Mouse (Mus musculus): ENCODE measurements around the gene Pnma1.

Pnma1 gene

DNA sequence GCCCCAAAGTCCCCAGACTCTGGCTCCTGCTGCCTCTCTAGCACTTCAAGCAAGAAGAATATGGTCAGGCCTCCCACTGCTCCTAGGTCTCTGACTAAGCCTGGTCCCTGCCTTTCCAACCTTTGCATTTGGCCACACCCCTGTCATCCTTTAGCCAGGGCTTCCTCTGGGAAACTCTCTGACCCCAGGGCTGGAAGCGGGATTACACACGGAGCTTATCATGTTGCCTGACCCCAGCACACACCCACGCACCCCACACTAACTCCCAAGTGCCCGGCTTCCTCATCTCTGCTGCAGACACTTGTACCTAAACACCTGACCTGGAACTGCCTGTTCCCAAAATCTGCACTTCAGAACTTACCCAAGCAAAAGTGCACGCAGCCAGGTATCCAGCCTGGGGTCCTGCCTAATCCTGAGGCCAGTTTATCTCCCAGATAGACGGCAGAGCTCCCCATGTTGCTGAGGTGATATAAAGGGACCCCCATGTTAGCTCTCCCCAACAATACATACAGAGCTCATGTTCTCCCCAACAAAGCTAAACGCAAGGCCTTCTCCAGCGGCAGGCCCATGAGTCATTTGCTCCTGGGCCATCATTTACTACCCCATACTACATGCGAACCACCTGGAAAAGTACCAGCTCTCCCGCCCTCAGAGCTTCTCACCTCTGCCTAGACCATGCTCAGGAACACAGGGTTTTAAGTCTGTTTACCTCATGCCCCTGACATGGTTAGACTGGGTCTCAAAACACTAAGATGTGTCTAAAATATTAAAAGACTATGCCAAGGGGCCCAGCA, 30.6 kb upstream of the Pnma1 start:
- no peak for DNase-seq (ENCODE audit: low read depth)

DNA sequence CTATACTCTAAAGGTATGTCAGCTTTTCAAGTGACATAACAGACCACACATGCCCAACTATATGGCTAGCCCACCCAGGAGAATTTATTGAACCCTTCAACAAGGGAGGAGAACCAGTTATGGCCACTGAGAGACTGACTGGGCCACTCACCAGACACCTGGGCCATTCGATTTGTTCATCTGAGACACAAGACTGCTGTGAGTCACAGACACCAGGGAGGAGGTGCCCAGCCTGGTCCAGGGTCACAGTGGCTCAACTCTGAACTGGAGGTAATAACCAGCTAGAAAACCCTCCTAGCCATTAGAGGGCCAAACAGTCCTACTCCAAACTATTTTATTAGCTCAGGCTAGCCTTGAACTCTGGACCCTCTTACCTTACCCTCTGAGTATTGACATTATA, 29.8 kb upstream of the Pnma1 start:
- DNase-seq (ENCODE audit: low read depth) = no peak

DNA sequence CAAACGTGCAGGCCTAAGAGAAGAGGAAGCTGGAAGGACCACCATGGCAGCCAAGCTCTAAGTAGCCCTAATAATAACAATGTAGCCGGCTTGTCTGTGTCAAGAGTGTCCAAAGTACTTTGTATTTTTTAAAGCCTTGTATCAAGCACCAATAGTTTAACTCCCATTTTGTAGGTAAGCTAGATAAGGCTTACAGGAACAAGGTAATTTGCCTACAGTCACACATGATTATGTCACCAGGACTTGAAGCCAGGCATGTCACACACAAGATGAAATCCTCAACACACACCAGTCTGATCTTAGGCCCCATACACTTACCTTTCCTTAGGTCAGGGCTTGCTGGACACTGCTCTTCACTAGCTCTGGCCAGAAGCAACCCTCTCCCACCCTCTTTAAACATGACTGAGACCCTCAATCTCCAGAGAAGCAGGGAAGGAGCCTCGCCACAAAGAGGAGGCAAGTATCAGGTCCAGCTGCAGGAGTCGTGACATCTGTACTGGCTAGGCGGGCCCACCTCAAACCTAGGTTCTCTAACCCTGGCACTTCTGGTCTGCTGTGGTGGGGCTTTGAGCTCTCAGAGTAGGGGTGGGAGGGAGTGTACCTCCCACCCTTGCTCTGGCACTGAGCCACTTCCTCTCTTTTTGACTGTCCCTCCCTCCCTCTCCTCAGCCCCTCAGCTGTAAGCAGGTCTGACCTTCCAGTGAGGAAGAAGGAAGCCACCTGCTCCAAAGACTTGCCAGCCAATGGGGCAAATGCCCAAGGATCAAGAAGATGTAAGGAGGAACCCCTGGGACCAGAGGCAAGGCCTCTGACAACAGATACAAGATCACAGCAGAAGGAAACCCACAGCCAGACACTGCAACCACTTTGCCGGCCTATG, 28.8 kb upstream of the Pnma1 start:
- DNase-seq (ENCODE audit: low read depth) = no peak

DNA sequence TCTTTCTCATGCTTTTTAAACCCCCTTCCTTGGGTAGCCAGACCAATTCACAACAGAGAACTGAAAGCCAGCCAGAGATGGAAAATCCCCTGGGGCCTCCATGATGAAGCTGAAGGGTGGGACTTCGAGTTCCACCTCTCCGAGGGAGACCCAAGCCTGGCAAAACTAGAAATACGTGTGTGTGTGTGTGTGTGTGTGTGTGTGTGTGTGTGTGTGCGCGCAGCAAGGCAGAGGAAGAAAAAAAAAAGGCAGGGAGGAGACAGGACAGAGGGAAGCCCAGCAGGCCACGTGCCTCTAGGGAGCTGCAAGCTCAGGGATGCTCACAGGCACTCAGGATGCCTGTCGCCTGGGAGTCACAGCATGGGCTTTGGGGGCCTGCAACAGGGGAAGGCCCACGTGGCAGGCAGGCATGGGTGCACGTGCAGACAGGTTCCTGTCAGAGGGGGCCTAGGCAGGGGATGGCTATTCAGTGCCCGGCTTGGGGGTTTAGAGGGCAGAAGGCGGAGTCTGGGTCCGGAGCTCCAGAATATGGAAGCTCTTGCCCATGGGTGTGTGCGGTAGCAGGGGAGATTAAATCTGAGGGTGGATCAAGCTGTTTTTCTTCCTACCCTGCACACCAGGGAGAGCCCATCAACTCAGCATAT, 28.0 kb upstream of the Pnma1 start:
- DNase-seq (ENCODE audit: low read depth) = peak; percentile 75

DNA sequence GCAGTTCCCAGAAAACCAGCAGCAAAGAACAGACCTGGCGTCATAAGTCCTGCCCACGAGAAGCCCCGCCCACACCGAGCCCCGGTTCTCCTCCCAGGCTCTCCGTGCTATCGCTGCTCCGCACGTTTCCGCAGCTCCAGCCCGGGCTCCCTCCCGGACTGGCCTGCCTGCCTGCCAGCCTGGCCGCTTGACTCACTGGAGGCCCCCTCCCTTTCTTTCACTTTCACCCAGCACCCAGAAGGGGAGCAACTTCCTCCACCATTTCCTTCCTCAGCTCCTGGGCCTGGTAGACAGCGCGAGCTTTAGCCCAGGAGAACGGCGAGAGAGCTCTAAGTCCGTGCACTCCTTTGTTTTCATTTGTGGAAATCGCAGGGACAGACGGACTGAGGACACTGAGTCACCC, 27.4 kb upstream of the Pnma1 start:
- peak; percentile 93 for DNase-seq (ENCODE audit: low read depth)

DNA sequence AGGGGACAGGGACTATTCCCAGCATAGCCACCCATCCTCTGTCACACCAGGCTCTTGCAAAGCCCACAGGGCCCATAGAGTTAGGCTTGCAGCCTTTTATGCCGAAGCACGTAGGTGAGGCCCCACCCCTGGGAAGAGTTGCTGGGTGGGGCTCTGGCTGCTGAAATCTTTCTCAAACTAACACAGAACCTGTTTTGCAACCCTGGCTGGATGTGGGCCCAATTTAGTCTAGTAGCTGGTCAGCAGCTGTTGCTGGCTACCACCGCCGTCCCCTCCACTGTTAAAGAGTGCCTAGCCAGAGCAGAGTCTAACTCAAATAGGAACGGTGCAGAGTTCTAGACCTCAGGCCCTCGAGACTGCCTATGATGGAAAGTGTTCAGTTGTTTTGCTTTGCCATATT, 26.6 kb upstream of the Pnma1 start:
- peak; percentile 87 for DNase-seq (ENCODE audit: low read depth)

DNA sequence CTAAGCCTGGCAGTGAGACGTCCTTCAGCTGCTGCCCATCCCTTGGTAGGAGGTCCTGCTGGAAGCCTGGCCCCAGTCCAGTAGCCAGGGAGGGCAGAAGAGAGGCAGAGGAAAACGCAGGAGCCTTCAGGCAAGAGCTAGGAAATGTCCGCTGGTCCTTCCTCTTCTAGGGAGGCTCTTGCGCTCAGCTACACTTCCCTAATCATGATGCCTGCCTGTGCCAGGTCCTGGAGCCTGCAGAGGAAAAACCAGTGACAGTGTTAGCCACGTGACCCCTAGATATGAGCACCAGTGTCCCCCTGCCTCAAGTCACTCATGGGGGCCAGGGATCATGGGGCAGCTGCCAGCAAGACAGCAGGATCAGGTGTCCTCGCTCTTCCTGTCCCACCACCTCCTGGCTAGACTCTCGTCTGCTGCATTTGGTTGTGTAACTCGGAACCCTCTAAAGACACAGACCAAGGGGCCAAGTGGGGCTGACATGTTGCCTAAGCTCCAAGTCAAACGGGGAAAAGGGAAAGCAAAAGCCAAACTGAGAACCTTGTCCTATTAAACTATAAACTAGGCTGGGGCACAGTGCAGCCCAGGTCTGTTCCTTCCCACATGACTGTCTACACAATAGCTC, 26.0 kb upstream of the Pnma1 start:
- DNase-seq (ENCODE audit: low read depth) = no peak

DNA sequence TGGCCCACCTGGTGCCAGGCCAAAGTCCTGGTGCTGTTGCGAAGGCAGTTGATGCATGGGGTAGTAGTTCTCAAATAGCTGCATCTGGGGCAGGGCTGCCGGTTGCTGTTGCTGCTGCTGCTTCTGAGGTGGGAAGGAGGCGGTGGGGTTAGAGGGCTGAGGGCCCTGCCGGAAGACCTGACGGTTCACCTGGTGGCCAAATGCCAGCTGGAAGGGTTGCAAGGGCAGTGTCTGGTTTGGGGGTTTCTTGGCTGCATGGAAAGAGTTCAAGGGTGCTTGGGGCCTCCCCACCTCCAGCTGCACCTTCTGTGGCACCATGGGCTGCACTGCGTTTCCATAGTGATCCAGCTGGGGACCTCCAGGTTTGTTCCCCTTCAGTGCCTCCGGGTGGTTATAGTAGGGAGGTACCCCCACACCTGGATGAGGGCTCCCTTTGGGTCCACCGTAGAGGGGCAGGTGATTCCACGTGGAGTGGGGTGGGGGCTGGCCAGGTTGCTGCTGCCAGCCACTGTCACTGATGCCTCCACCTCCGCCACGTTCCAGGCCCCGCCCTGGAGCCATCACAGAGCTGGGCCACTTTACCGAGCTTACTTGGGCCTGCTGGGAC, 25.1 kb upstream of the Pnma1 start:
- DNase-seq (ENCODE audit: low read depth) = no peak

DNA sequence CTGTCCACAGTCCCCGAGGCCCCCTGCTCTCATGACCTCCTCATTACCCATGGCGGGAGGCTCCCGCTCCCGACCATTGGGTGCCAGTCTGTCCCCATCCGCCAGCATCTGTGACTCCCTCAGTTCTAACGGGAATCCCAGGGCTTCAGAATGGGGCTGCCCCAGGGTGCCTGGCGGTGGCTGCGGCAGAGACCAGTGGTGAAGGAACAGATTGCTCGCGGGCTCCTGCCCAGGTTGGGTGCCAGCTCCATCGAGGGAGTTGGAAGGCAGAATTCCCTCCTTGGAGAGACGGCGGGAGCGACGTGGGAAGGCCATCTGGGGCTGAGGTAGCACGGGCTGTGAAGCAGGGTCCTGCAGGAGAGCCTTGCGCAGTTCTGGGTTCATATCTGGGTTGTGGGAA, 24.6 kb upstream of the Pnma1 start:
- no peak for DNase-seq (ENCODE audit: low read depth)

DNA sequence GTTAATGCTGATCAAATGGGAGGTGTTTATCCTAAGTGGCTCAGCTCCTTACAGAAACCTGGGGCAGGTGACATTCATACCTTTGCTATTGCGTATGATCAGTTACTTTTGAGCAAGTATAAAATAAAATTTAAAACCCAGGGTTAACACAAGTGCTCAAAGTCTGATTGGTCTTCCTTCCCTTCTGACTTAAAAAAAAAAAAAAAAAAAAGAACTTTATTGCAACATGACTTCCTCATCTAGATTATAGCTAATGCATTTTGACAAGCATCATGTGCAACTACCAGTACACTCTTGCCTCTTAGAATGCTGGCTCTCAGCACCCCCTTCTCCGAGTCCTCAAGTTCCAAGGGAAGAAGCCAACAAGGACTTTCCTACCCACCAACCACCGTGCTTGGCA, 23.9 kb upstream of the Pnma1 start:
- DNase-seq (ENCODE audit: low read depth) = no peak

DNA sequence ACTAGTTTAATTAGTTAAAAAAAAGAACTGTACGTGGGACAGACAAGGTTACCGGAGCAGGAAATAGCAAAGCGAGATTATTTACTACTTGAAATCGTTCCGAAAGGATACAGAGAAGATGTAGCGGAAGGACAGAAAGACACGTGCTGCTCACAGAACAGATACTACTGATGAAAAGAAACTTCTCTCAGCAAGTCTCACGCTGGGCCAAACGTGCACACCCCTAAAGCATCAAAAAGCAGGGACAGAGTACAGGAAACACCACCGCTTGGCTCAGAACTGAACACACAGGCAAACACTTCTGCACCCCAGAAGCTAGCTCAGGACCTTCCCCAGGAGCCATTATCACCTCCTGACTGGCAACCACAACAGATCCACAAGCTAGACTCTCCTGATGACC, 22.3 kb upstream of the Pnma1 start:
- no peak for DNase-seq (ENCODE audit: low read depth)

DNA sequence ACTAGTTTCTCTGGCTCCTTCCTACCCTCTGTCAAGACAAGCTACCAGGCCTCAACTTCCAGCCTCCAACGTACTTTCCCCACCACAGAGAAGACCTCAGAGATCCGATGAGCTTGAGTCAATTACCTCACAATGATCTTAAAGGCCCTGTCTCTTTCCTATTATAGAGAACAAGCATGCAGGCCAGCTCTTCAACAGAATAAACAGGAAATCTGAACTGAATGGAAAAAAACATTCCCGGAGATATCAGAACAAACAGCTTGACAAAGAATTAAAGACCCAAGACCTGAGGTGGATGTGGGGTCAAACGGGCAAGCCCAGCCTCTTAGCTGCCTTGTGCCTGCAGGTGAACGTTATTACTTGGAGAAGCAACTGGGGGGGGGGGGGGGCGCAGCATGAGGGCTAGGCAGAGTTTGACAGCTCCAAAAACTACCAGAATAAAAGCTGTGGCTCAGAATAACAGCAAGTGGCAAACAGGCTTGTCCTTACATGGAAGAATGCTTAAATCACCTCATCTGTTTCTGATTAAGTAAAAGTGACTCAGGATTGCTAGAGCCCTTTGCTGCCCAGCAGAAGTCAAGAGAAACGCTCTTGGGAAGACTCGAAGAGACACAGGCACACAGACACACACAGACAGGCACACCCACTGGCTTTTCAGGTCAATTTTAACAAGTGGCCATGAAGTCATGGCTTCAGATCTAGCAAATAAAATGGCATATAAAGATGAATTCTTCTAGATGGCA, 17.5 kb upstream of the Pnma1 start:
- DNase-seq (ENCODE audit: low read depth) = peak; percentile 83

DNA sequence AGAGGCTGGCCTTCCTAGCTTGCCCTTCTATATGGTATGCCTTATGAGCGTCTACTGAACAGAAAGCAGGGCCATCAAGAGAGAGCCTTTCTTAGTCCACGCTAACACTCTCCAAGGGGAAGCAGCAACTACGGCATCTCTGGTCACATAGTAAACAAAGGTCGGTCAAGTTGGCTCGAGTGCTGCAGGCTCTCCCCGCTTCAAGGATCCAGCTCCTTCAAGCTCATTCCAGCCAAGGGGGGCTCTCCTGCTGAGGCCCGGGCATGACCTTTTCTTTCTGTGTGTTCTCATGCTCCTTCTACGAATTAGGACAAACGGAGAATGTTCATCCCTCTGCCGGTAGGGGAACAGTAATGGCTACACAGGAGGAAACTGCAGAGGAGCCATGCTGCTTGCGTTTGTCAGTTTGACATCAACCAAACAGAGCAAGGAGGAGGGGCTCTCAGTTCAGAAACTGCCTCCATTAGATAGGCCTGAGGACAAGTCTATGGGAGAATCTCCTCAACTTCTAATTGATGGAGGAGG, 15.4 kb upstream of the Pnma1 start:
- DNase-seq (ENCODE audit: low read depth) = no peak

DNA sequence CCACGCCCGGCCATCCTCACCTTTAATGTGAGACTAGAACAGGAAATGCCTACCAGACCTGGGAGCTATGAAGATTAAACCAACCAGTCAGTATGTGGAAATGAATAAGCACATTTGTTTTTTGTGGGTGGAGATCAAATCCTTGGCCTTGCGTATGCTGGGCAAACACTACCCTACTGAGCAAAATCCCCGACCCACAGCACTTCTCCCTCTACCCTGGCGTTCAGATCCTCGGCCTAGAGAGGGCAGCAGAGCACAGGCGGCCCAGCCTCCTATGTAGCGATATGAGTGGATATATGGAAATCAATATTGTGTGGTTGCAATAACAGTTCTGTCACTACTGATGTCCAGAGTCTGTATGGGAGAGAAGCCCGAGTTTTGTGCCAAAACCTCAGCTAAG, 14.8 kb upstream of the Pnma1 start:
- DNase-seq (ENCODE audit: low read depth) = peak; percentile 56

DNA sequence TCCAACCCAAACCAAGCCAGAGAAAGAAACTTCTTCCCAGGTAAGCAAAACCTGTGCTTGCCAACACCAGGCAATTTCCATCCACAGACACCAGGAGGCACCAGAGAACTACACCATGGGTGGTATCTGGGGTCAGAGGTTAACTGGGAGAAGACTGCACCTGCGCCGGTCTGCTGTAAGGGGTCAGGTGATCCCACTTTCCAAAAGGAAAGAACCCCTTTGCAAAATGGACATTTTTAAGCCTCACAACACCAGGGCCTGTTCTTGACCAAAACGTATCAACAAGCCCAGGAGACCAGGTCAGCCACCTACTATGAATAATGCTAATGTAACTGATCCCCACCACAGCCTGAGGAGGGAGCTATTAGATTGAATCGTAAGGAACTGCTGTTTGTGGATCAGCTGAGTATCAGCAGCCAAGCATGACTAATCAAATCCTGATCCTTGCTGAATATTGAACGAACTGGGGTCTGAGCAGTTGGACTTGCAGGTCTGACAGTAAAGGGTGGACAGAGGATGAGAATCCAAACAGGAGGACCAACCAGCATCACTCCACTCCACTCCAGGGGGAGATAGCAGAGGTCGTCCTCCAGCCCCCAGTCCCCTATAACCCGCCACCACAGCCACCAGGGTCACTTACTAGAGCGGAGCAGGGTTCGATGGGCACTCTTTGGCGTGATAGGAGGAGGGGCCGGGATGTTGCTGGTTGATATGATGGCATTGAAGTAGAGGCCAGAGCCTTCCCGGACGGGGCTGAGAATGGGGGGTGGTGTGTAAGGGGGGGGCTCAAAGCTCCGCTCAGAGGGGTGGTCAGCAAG, 13.5 kb upstream of the Pnma1 start:
- peak; percentile 58 for DNase-seq (ENCODE audit: low read depth)

DNA sequence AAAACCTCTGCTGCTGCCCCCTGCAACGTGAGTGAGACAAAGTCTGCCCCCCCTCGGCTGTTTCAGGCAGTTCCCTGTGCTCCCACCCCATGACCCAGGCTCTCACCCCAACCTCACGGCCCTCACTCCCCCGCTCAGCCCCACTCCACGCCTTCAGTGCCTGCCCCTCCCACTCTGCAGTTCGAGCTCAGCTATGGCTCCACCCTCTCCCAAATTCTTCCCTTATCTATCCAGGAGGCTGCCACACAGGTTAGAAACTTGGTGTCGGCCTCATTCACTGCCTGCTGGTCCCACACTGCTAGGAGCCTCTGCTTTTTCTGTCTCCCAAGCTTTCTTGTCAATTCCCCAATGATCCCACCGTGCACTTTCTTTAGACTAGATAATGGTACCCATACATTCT, 12.8 kb upstream of the Pnma1 start:
- no peak for DNase-seq (ENCODE audit: low read depth)

DNA sequence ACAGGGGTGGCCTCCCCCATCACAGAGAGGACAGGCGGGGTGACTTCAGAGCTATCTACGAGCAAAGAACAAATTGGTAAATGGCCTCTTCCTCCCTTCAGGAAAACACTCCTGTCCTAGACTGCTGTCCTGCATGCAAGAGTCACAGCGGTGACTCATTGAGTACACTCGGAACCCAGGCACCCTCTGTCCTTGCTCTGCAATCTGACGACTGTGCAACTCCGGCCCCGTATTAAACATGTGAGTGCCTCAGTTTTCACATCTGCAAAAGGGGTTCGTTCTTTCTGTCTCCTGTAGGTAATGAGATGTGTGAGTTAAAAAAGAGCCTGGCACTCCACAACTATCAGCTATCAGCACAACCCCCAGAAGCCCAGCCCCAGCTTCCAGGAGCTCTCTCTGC, 12.2 kb upstream of the Pnma1 start:
- DNase-seq (ENCODE audit: low read depth) = no peak

DNA sequence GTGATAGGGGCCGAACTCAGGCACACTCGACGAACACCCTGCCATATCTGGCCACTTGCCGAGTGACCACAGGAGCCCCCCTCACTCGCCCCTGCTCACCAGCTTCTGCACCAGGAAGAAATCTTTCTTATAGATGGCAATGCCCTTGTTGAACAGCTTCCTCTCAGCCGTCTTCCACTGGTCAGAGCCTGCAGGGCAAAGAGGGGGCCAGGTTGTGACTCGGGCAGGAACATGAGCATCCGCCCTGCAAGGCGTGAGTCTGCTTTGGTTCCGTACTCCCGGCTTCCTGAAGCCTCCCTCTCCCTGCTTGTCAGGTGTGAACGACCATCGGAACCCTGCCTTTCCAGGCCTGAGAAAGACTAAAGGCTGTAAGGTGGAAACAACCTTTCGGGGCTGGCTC, 9.9 kb upstream of the Pnma1 start:
- no peak for DNase-seq (ENCODE audit: low read depth)

DNA sequence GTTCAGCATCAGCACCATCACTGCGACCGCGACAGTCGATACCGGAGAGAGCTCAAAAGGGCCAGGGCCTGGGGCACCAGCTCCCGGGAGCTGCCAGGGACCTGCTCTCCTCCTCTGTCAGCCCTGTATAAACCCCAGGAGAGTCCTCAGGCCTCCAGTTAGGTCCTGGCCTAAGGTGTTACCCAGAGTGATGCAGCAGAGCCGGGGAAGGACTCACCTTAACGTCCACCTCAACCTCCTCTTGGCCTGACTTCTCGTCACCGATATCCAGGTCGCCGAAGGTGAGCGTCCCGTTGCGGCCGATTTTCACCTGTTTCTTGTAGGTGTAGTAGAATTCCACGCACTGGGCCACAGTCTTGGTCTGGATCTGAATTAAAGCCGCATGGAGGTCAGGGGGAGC, 7.9 kb upstream of the Pnma1 start:
- no peak for DNase-seq (ENCODE audit: low read depth)

DNA sequence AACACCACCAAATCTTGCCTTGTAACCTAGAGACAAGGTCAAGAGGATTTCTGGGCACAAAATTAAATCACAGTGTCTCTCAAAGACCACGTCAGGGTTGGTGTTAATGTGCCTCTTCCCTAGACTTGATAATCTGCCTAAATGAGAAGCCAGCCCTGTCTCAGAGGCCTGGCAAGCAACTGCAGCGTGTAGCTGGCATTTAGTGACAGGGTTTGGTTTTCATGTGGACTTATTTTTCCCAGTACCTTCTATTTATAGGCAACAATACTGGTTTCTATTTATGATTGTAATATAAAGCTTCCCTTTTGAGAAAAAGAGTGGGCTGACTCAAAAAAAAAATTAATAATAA, 7.2 kb upstream of the Pnma1 start:
- no peak for DNase-seq (ENCODE audit: low read depth)

All from NIH3T3 (cell line).